Mouse (Mus musculus) adrenal gland, postnatal 36 days (tissue): ENCODE data around the gene Fcer1g. TPM values are rescaled to one million over a fixed set of nuclear protein-coding genes. Genes with fewer than 3 reads are reported as not detected.

Experiments used
- DNase-seq, 2 experiments: peaks; one replicate each; pipeline ENCODE4 v3.0.0; 2021; ENCODE audit warnings: mixed read lengths in 1 of 2
- long read RNA-seq, 2 experiments: library from polyadenylated mRNA; stranded (forward); transcript quantifications; one replicate each; pipeline ENCODE4 v2.0.0; 2021; ENCODE audit warnings: borderline sequencing depth in 2 of 2
- total RNA-seq, 2 experiments: library from RNA; stranded (reverse); gene quantifications; 2 replicates each; pipeline ENCODE4 v1.2.3; 2021

The Fcer1g gene
- 10 to 100 TPM; 15.2 to 20.4 TPM for total RNA-seq
- long read RNA-seq, experiment 1, transcript Fcer1g-201 (5 exons, 674 nt) = major isoform, 16 of 17 reads
- long read RNA-seq, experiment 1, partial matches to known transcripts = 0 of 17 reads
- long read RNA-seq, experiment 1, other reads (novel, unspliced or antisense) = 1 of 17 reads
- long read RNA-seq, experiment 2, transcript Fcer1g-201 (5 exons, 674 nt) = major isoform, 8 of 9 reads
- long read RNA-seq, experiment 2, partial matches to known transcripts = 1 of 9 reads
- long read RNA-seq, experiment 2, other reads (novel, unspliced or antisense) = 0 of 9 reads

DNA sequence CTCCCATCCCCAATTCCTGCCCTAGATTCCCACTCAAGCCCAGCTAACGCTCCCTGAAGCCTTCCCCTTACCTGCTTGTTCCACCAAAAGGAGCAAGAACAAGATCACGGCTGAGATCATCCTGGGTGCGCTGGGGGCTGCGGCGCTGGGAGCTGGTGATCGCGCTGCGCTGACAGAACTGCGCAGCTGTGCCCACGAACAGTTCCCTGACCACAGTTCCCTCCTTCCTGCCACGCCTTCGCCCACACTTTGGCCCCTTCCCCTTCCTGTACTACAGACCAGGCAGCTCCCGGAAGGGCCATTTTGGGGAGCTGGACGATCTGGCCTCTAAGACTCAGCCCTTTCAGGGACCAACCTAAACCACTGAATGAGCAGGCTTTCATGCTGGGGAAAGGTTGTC, at the start of gene Fcer1g:
Fcer1g (minus strand) TSS at position 240 of the 400 bp plus-strand sequence.
- DNase-seq = no peak

DNA sequence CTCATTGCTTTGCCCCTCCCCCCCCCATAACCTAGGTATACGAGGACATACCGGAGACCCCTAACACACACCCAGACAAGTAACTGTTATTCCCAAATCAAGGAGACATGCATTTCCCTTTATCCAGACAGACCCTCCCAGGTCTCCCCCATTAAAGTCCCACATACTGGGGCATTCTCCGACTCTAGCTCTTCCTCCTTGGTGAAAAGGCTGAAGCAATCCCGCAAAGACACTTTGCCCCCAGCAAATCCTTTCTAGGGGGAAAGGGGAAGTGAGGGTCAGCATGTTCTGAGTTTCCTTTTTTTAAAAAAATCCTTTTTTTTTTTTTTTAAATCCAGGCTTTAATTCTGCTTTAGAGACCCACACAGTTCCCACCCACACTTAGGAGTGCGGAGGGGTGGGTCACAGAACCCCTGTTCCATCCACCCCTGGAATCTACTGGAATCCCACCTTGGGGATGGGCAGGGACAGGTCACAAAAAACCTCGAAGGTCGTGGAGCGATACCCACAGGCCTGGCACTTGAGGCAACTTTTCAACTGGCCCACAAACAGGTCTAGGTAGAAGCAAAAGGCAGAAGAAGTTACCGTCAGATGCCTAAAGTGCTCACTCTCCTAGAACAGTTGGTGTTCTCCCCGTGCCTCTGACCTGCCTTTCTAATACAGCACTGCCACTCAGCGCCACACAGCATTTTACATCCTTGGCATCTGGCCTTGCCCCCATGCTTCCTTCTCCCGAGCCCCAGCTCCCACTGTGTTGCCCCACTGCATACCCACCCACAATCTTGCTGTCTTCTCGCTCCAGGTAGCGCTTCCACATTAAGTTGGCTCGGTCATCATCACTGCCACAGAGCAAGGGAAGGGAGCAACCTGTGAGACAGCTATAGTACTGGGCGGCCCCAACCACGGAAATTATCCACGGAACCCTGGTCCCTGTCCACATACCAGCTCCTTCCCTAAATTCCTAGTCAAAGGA, 49.3 kb upstream of the Fcer1g start:
- DNase-seq = no peak

DNA sequence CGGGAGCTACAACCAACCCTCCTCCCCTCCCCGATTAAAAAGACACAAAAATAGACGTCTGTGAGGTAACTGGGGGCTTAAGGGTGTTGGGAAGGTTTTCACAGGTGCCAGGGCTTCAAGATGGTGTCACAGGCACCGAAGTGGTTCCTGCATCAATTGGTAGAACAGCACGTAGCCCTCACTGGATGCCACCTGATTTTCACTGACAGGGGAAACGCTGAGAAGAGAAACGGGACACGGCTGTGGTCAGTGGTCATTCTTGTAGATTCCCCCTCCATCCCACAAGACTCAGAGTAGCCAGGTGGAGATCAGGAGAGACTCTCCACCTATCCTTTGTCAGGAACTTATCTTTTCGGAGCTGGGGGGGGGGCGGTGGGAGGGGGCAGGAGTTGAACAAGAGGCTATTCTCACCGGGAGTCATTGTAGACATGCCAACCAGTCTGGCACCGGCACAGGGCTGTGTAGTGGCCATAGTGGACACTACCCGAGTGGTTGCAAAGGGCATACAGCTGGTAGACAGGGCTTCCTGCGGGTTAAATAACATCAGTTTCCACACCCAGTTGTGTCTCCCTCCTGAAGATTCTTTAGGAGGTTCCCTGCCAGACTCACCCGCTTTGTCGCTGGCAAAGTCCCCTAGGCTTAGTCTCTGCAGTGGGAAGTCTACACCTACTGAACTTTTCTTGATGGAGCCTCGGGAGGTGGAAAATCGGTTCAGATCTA, 48.1 kb upstream of the Fcer1g start:
- no peak for DNase-seq

DNA sequence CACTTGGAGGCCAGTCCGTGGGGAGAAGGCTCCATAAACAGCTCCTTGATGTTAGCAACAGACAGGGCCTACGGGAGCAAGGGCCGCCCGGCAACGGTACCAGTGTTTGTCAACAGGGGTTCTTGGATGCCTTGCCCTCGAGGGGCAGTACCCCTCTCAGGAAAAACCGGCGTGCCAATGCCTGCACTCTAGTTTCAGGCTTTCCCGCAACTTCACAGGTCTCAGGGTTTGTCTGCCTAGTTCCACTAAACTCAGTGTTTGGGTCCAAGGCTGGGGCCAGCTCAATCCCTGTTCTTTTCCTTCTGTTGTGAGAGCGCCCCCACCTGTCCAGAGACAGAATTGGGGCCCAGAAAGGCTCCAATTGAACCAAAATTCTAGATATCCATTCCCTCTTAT, 47.4 kb upstream of the Fcer1g start:
- DNase-seq = peak; percentile 87 to 90

DNA sequence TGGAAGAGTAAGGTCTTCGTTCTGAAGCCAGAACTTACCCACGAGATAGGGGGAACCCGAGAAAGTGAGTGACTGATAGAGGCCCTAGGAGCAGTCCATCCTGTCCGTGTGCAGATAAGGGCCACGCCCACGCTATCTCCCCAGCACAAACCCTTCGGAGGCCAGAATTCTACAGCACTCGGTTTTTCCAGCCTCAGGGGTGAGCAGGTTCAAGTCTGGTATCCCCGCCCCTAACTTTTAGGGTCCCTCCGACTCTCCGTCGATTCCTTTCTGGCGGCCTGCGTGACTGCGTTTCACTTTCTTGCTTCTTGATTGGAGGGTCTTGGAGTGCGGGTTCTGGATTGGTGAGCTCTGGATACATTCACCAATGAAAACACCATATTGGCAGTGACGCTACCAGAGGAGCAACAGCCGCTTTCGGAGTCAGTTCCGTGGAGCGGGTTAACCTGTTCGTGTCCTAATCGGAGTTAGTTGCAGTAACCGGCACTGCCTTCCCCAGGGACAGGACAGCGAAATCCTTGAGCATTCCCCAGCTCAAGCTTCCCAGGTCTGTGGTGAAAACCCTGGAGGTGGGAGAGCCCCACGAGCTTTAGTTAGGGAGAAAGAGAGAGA, 46.9 kb upstream of the Fcer1g start, which contains the start of gene Ppox:
Ppox (minus strand) TSS at position 271 of the 612 bp plus-strand sequence.
- peak; percentile 90 to 91 for DNase-seq

DNA sequence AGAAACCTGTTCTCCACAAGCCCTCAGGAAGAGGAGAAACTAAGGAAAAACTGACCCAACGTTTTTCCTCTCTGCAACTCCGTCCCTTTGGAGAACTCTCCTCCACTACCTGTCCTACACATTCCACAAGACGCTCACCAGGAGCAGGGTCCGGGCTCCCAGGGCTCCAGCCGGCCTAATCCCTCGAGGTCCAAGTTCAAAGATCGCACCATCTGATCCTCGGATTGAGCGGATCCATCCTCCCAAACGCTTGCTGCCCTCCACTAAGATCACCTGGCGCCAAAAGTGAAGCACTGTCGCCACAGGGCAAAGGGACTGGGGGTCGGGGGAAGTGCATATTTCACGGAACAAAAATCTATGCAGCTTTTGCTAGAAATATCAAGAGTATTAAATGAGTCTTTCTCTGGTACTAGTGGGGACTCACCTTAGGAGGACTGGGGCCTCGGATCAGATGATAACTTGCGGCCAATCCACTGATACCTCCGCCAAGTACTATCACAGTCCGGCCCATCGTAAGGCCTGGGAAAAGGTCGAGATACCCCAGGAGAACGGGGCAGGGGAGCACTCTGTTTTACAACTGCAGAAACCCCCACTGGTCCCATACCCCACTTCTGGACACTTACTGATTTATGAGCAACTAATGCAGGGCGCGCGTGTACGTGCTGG, 46.2 kb upstream of the Fcer1g start:
- peak in 1 of 2 experiments; percentile 38 for DNase-seq

DNA sequence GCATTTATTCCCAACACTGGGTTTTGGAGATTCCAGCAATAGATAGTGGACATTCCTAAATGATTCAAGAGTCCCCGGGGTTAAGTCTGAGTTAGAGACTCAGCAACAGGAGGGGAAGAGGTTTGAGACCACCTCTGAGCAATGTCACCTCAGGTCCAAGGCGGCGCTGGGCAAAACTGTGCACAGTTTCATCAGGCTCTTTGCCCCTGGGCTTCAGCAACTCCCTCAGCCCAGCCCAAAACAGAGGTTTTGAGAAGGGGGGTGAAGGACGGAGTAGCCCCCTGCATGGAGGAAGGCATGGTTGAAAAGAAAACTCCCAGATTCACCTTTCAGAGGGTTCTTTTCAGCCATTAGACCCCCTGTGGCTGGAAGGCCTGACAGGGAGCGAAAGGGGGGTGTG, 45.6 kb upstream of the Fcer1g start:
- DNase-seq = no peak

DNA sequence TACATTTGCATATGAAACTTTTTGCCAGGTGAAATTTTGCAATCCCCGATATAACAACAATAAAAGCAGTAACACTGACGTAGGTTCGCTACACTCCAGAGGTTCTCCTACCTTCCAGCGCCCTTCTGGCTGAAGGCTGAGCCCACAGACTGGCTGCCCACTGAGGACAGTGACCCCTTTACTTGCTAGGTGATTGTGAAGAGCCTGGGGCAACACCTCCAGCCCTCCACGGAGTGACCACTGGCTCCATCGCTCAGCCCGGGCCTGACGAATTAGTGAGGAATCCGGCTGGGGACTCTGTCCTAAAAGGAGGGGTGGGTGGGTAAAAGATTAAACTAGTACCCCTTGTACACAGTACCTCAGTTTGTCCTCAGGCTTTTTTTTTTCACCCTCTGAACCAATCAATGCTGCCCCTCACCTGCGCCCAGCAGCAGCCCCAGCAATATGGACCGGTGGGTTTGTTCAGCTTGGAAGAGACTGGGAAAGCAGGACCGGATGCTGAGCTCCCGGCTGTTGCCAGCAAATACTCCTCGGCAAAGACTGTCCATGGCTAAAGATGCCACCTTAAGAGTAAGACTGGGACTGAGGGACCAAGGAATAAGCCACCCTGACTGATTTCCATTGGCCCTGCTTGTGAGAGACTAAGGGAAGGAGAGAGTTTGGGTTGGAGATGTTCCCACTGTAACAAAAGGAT, 45.0 kb upstream of the Fcer1g start:
- DNase-seq = no peak

DNA sequence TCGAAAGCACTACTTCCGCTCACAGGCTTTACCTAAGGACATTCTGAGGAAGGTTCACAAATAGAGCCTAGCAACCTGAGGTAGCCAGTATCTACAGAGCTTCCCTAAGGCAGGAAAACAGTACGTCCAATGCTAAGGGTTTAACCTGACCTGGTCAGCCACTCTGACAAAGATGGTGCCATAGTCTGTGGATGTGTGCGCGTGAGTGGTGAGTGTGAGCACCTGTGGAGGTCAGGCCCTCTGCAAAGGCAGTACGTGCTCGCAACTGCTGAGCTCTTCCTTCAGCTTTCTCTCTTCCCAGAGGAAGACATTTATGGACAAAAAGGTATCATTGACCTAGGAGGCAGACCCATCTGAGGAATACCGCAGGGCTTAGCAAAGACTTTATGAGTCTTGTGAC, 44.3 kb upstream of the Fcer1g start:
- DNase-seq = no peak

DNA sequence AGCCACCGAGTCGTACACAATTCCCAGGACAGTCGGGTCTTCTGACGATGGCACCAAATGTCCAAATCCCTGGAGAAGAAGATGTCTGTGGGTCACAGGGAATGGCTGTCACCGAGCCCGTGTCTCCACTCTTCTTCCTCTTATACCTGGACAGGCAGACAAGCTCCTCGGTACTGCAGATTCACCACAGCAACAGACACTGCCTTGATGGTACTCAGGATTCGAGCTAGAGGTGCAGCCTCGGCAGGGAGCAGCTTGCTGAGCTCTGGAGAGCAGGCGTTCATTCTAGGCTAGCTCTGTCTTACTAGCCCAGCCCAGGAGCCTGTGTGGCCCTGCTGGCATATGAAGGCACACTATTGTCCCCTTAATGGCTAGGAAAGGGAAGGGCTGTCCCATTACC, 43.6 kb upstream of the Fcer1g start:
- DNase-seq = no peak

DNA sequence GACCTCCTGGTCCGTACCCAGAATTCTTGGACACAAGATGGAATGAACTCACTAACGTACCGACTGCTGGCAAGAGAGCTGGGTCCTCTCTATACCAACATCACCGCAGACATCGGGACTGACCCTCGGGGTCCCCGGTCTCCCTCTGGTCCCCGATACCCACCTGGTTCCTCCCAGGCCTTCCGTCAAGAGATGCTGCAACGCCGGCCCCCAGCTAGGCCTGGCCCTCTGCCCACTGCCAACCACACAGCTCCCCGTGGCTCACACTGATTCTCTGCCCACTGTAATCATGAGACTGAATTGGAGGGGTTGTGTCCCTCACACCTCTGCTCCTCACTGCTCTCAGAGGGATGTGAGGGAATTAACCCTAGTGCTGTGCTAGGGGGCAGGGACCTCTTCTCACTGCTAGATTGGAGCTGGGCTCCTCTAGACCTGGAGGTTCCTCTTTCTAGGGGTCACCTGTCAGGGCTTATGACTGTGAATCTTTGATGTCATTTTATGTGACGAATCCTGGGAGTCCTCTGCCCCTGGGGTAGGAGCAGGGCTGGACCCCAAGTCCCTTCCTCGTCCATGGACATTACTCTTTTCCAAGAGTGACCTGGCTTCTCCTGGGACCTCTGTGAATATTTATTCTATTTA, 42.1 kb upstream of the Fcer1g start:
- no peak for DNase-seq

DNA sequence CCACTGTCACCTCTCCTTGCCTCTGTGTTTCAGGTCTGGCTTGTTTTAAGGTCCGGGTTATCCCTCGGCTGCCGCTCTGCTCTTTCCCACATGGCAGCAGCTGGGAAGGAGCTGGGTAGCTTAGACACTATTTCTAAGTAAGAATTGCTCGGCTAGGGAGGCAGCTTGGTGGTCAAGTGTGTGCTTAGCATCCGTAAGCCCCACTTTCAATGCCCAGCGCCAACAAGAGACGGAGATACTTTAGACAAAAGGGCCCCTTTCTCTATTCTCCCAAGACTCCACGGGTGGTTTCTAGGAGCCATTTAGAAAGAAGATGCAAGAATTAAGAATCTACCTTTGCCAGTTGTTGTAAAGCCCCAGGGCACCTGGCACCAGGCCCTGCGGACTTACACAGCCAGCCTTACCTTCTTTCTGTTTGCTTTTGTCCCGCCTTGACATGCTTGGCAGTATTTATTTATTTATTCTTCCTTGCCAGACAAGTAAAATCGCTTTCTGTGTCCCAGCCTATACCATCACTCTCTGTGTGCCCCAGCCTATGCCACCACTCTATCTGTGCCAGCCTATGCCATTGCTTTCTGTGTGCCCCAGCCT, 41.1 kb upstream of the Fcer1g start:
- DNase-seq = no peak

DNA sequence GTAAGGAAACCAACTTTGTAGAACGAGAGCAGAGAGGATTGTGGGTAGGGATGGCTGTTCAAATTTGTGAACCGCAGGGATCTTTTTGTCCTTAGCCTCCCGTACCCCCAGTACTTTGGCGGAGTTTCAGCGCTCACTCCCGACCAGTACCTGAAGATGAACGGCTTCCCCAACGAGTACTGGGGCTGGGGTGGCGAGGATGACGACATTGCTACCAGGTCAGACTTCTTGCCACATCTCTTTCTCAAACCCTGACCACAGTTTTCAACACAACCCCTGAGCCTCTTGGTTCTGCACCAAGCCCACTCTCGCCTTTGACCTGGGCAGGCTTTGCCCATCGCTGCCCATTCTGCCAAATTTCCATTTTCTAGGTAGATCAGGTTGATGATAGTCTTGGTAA, 40.0 kb upstream of the Fcer1g start:
- DNase-seq = no peak

DNA sequence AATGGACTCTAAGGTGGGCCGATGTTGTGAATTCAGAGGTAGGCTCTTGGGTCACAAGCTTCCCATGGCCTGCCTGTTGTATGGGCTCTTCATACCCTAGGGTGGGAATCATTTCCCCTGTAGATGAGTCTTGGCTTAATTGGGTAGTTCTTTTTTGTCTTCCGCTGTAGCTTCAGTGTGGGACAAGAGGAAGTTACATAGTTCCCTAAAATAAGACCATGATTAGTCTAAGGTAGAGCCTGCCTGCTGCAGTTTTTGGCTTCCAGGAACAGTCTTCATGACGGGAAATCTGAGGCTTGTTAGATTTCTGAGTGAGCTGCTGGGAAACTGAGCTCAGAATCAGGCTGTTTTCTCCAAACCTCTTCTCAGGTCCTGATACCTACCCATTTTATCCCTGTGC, 37.9 kb upstream of the Fcer1g start:
- DNase-seq = no peak

DNA sequence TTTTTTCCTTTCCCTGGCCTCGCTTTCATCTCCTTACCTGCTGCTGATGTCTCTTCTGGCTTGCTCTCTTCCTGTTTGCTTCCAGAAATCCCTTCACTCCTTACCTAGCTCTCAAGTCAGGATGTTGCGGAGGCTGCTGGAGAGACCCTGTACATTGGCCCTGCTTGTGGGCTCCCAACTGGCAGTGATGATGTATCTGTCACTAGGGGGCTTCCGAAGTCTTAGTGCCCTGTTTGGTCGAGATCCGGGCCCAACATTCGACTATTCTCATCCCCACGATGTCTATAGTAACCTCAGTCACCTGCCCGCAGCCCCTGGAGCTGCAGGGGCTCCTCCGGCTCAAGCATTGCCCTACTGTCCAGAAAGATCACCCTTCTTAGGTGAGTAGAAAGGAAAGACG, 37.5 kb upstream of the Fcer1g start:
- no peak for DNase-seq

DNA sequence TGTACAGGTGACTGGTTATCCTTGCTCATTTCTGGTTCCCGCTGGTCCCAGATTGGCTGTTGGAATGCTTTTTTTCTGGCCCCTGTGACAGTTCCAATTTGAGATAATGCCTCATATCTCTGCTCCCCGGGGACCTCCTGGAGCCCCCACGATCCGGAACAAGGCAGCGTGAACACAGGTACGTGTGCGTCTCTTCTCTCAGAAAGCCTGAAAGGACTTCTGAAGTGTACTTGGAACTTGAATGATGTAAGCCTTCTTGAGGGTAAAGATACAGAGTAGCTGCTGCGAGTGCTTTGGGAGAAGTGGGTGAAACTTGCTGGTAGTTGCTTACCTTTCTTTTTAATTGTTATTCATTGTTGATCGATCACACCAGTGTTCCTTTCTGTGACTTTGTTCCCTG, 37.0 kb upstream of the Fcer1g start:
- DNase-seq = no peak

DNA sequence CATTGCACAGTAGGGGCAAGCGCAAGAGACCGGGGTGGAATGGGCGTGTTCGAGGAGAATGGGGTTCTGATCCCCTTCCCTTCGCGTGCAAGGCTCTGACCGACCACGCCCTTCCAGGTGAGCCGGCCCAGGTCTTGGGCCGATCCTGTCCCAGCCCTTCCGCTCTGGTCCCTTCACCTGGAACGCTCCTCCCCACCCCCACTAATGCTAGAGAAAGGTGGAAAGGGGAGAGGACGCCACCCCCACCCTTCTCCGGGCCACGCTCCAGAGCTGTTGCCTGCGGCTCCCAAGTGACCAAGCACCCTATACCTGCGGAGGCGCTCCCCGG, 36.4 kb upstream of the Fcer1g start:
- DNase-seq = peak in 1 of 2 experiments; percentile 43

DNA sequence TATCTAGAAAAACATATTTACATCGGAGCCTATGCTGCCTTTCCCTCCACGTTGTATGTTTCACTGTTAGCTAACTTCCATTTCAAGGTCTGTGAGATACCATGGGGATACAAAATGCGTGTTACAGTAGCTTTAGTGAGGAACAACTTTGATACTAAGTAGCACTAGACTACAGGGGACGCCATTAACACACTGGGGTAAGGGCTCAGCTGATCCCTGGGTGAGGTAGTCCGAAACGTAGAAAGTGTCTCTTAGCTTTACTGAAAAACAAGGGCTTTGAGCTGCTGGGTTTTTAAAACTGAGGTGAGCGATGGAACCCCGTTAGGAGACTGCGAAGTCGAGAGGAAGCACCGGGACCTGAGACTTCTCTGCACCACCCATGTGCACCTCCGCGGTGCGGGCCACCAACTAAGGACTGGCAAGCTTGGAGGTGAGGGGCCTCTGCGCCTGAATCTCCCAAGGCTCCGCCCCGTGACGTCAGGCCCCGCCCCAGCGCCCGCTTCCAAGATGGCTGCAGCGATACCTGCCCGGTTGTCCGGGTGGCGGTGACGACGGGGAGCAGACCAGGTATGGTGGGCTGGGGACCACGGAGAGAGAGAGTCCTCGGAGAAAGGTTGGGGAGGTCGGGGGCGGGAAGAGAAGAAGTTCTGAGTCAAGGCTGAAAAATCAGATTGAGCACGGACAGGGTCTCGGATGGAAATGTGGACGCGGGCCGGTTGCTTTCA, 35.8 kb upstream of the Fcer1g start, which contains the start of gene B4galt3:
B4galt3 (plus strand) TSS at position 481 of the 725 bp plus-strand sequence.
- DNase-seq = peak; percentile 98 to 99

DNA sequence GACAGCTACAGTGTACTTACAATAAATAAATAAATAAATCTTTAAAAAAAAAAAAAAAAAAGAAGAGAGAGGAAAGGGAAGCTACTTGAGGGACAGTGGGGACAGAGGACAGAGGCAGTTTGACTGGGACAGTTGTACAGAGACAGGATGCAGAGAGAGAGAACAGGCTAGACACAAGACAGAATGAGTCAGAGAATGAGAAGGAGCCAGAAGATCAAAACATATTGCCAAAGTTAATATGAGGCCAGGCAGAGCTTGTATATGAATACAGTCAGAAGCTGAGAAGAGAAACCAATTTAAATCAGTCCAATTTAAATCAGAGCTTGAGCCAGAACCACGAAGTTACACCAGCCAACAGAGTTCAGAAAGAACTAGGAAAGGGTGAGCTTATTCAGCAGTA, 34.2 kb upstream of the Fcer1g start:
- no peak for DNase-seq
